Mouse (Mus musculus): Measurements from ENCODE around the gene Gfpt1. TPM values are rescaled to one million over a fixed set of nuclear protein-coding genes. Genes with fewer than 3 reads are reported as not detected.
"Not testable (repeated sequence)": the region's sequence is repeated elsewhere in the genome, so short reads cannot be mapped to it uniquely, and the experiment has no call there.

The Gfpt1 gene
- polyA plus RNA-seq, 1 experiment from 2014 or later: 23.4 TPM

DNA sequence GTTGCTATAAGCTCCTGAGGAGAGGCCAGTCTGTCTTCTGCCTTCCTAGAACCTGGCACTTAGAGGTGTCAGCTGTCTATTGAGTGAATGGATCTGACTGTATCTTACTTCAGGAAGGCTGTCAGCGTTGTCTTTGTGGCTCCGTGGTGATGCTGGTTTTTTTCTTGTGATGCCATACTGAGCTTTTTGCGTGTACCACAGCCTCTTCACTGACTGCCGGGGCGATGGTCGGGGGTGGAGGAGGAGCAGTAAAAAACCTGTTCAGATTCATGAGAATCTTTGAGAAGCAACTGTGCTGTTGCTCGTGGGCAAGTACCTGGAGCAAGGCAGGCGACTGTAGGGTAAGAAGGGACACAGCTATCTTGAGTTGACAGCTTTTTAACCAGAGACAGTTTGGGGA is 23.8 kb upstream of the Gfpt1 start:
- ATAC-seq: no peak
- no peak overlapping the region for H3K27ac ChIP-seq
- H3K9ac ChIP-seq: no peak overlapping the region
- H3K9me3 ChIP-seq: no peaks in the 10 kb centered on the region
- H3K4me2 ChIP-seq (replicated peaks): no peak overlapping the region
- H3K4me1 ChIP-seq (replicated peaks): no peaks in the 10 kb centered on the region
- no peak overlapping the region for H3K4me3 ChIP-seq (replicated peaks)
- H3K36me3 ChIP-seq: peaks cover 29% of the 10 kb centered on the region
- 92% methylated on average over 8 of the region's 8 CpGs for WGBS
- H3K27me3 ChIP-seq (replicated peaks): no peaks in the 10 kb centered on the region

DNA sequence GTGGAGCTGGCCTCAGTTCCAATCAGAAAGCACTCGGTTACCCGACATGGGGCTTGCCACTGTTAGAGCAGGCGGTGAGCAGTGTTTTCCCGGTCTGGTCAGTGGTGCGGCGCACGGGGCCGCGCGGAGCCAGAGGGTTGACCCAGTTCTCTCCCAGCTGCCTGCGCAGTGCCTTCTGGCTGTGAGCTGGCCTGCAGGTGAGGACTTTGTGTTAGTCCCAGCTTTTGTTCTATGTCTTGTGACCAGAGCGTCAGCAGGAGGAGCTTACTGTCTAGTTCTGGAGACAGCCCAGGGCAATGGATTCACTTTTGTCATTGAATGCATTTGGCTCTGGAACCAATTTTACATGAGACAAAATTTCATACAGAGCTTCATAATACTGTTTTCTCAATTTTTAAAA is 20.9 kb upstream of the Gfpt1 start:
- ATAC-seq: no peak
- H3K36me3 ChIP-seq: peaks cover 35% of the 10 kb centered on the region

DNA sequence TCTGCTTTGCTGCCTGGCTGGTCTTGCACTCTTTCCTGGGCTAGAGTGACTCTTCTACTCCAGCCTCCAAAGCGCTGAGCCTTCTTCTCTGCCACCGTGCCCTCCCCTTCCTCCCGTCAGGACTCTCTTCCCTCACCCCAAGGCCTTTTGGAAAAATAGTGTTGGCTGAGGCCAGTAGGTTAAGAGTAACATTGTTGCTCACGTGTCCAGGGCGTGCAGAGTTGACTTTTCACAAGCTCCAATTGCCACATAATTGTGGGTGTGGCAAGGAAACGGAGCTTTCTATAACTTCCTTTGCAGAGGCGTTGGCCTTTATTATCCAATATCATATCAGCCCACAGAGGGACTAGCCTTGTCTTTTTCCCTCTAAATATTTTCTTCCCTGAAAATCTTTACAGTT is 15.7 kb upstream of the Gfpt1 start:
- Histone ChIP-seq H3K9ac (no peak overlapping the region), H3K4me1 (replicated peaks) (peaks cover 7% of the 10 kb centered on the region; the same call in 1 of the 2 replicates), H3K4me2 (replicated peaks) (no peak overlapping the region), H3K9me3 (no peaks in the 10 kb centered on the region), H3K36me3 (peaks cover 13% of the 10 kb centered on the region), H3K27me3 (replicated peaks) (no peaks in the 10 kb centered on the region), H3K27ac (0 out of 2 replicates have a peak overlapping the region, but pooled peaks have one; percentile 66), H3K4me3 (replicated peaks) (no peak overlapping the region)
- peak; percentile 58 for ATAC-seq
- WGBS: 59% methylated on average over 7 of the region's 7 CpGs

More for the DNA sequence above, 20.9 kb upstream of the Gfpt1 start:
- no peaks in the 10 kb centered on the region for H3K4me1 ChIP-seq (replicated peaks)
- no peaks in the 10 kb centered on the region for H3K27me3 ChIP-seq (replicated peaks)
- no peak overlapping the region for H3K4me3 ChIP-seq (replicated peaks)
- H3K27ac ChIP-seq: no peak overlapping the region
- no peak overlapping the region for H3K4me2 ChIP-seq (replicated peaks)
- 98% methylated on average over 12 of the region's 12 CpGs for WGBS
- H3K9ac ChIP-seq: no peak overlapping the region
- H3K9me3 ChIP-seq: no peaks in the 10 kb centered on the region

GRCm38 (mm10) chr6:87028881-87029280 is 13.8 kb upstream of the Gfpt1 start:
- Histone ChIP-seq H3K27ac (no peak overlapping the region), H3K4me1 (replicated peaks) (peaks cover 7% of the 10 kb centered on the region; the same call in 1 of the 2 replicates), H3K9me3 (no peaks in the 10 kb centered on the region), H3K27me3 (replicated peaks) (no peaks in the 10 kb centered on the region), H3K36me3 (peaks cover 11% of the 10 kb centered on the region), H3K9ac (0 out of 2 replicates have a peak overlapping the region, but pooled peaks have one; percentile 30), H3K4me2 (replicated peaks) (no peak overlapping the region), H3K4me3 (replicated peaks) (no peak overlapping the region)
- ATAC-seq: no peak

GRCm38 (mm10) chr6:87031310-87031709 is 11.3 kb upstream of the Gfpt1 start:
- H3K36me3 ChIP-seq; H3K4me1 ChIP-seq (replicated peaks); H3K4me2 ChIP-seq (replicated peaks); H3K9ac ChIP-seq; H3K27me3 ChIP-seq (replicated peaks); H3K9me3 ChIP-seq; H3K27ac ChIP-seq; H3K4me3 ChIP-seq (replicated peaks): not testable (repeated sequence)
- 55% methylated on average over 7 of the region's 7 CpGs for WGBS
- ATAC-seq: peak; percentile 73

DNA sequence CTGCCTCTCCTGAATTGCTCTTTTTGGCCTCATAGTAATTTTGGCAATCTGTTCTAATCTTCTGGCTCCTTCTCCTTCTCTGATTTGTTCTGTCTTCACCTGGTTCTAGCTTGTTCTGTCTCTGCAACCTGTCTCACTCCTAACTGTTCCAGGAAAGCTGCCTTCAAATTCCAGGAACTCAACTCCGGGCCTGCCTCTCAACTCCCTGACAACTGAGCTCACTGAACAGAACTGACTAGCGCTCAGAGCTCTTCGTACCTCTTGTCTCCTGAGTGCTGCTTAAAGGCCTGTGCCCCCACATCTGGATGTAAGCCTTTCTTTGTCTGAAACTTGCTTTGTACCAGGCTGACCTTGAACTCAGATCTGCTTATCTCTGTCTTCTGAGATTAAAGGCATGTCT is 10.2 kb upstream of the Gfpt1 start:
- no peaks in the 10 kb centered on the region for H3K9me3 ChIP-seq
- H3K27me3 ChIP-seq (replicated peaks): no peaks in the 10 kb centered on the region
- H3K36me3 ChIP-seq: no peaks in the 10 kb centered on the region
- H3K27ac ChIP-seq: no peak overlapping the region
- no peak overlapping the region for H3K4me3 ChIP-seq (replicated peaks)
- H3K9ac ChIP-seq: no peak overlapping the region
- ATAC-seq: no peak
- peaks cover 9% of the 10 kb centered on the region; the same call in 1 of the 2 replicates for H3K4me1 ChIP-seq (replicated peaks)
- WGBS: 94% methylated on average over 3 of the region's 3 CpGs
- H3K4me2 ChIP-seq (replicated peaks): no peak overlapping the region

DNA sequence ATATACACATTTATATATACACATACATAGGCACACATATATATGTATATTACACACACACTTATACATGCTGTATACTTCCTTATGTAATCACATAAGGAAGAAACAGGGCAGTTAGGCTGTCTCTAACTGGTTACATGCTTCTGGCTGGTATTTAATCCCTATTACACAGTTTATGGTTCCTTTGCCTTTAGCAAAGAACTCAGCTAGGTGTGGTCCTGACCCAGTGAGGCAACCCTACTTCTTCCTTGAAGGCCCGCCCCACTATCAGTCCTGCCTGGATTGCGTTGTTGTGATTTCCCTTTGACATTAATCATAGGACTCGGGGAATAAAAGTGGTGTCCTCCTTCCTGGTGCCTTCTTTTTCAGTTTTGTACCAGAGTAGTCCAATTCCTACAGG is 8.3 kb upstream of the Gfpt1 start:
- Histone ChIP-seq H3K9ac (no peak overlapping the region), H3K27ac (peak overlapping the region; percentile 75), H3K9me3 (no peaks in the 10 kb centered on the region), H3K36me3 (no peaks in the 10 kb centered on the region), H3K4me1 (replicated peaks) (peaks cover 9% of the 10 kb centered on the region; the same call in 1 of the 2 replicates), H3K4me3 (replicated peaks) (no peak overlapping the region), H3K4me2 (replicated peaks) (no peak overlapping the region), H3K27me3 (replicated peaks) (no peaks in the 10 kb centered on the region)
- 61% methylated on average over 3 of the region's 3 CpGs for WGBS
- ATAC-seq: peak; percentile 74

DNA sequence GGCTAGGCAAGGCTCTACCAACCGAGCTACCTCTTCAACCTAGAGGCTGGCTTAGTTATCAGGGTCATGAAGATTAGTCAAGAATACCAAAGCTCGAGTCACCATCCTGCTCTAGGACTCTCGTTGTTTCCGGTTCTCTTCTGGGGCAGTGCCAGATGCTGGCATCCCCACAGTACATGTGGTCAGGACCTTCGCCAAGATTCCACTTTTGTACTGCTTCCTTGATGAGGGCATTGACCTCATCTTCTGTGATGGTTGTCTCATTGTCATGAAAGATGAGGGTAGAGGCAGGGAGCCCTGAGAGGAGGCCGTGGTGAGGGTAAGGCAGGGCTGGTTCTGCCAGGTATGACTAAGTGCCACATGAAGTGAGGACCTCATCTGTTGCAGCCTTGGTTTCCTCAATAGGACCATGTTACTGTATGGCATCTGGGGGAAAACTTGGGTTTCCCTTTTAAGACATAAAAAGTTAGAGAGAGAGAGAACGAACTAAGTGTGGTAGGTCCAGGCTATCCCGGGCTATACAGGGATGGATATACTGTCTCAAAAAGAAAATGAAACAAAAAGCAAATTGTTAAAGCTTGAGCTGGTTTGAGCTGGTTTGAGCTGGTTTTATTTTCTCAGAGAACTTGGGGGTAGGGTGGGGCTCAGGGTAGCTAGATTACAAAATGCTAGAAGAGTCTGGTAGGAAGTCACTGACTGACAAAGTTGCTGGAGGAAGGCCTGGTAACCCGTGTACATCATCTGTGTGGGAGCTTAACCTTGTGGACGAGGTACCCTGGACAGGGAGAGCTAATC is 4.6 kb upstream of the Gfpt1 start:
- Histone ChIP-seq H3K4me1 (replicated peaks) (0 out of 2 replicates have a peak, but pooled peaks cover 6% of the 10 kb centered on the region), H3K9ac (no peak overlapping the region), H3K36me3 (no peaks in the 10 kb centered on the region), H3K4me3 (replicated peaks) (no peak overlapping the region), H3K27ac (no peak overlapping the region), H3K4me2 (replicated peaks) (no peak overlapping the region), H3K9me3 (no peaks in the 10 kb centered on the region), H3K27me3 (replicated peaks) (no peaks in the 10 kb centered on the region)
- WGBS: 85% methylated on average over 10 of the region's 10 CpGs
- ATAC-seq: no peak

GRCm38 (mm10) chr6:87039161-87039560 is 3.5 kb upstream of the Gfpt1 start:
- H3K36me3 ChIP-seq: no peaks in the 10 kb centered on the region
- H3K4me2 ChIP-seq (replicated peaks): no peak overlapping the region
- H3K9me3 ChIP-seq: no peaks in the 10 kb centered on the region
- H3K4me3 ChIP-seq (replicated peaks): no peak overlapping the region
- H3K9ac ChIP-seq: no peak overlapping the region
- 71% methylated on average over 8 of the region's 8 CpGs for WGBS
- no peak overlapping the region for H3K27ac ChIP-seq
- no peak for ATAC-seq
- H3K27me3 ChIP-seq (replicated peaks): no peaks in the 10 kb centered on the region
- peaks cover 12% of the 10 kb centered on the region for H3K4me1 ChIP-seq (replicated peaks)

DNA sequence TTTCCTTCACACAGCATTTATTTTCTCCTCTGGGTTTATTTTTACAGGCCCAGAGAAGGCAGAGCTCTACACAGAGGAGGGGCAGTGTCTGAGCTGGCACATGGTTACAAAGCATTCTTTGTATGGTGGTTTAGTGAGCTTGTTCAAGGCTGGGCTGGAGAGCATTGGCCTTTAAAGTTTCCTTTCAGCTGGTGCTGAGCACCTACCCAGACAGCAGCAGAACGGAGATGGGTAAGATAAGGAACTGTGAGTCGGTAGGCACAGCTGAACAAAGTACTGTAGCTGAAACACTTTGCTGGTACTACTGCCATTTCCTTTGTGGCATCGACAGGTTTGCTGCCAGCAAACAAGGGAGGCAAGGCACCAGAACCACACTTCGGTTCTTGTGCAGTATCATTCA is 1.7 kb upstream of the Gfpt1 start:
- no peak overlapping the region for H3K4me2 ChIP-seq (replicated peaks)
- no peak overlapping the region for H3K9ac ChIP-seq
- H3K27me3 ChIP-seq (replicated peaks): no peaks in the 10 kb centered on the region
- H3K27ac ChIP-seq: peak overlapping the region; percentile 62; the same call in 1 of the 2 replicates
- no peaks in the 10 kb centered on the region for H3K9me3 ChIP-seq
- H3K4me1 ChIP-seq (replicated peaks): peaks cover 12% of the 10 kb centered on the region
- 72% methylated on average over 4 of the region's 4 CpGs for WGBS
- no peak for ATAC-seq
- H3K36me3 ChIP-seq: no peaks in the 10 kb centered on the region
- H3K4me3 ChIP-seq (replicated peaks): no peak overlapping the region

DNA sequence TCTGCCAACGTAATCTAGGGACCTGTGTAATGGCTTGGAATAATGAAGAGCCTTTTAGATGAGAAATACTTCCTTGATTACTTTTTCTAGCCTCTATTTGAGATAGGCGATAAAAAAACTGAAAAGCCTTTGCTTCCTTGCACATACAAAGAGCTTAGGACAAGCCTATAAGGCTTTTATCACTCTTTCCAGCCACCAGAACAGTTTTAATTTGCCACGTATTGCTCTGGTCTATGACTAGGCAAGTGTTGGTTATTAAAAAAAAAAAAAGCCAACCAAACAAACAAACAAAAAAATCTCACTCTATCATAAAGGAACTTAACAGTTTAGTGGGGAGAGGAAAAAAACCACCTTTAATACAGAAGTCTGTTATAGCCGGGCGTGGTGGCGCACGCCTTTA is 1.2 kb upstream of the Gfpt1 start:
- Histone ChIP-seq H3K4me1 (replicated peaks) (peaks cover 12% of the 10 kb centered on the region), H3K9ac (no peak overlapping the region), H3K36me3 (no peaks in the 10 kb centered on the region), H3K4me3 (replicated peaks) (no peak overlapping the region), H3K4me2 (replicated peaks) (peak overlapping the region; percentile 85; the same call in 1 of the 2 replicates), H3K27ac (peak overlapping the region; percentile 100), H3K9me3 (no peaks in the 10 kb centered on the region), H3K27me3 (replicated peaks) (no peaks in the 10 kb centered on the region)
- WGBS: 89% methylated on average over 7 of the region's 7 CpGs
- no peak for ATAC-seq

GRCm38 (mm10) chr6:87042004-87042336 is 676 bp upstream of the Gfpt1 start:
- under 1% methylated on average over 11 of the region's 11 CpGs for WGBS
- Histone ChIP-seq H3K27ac (peak overlapping the region; percentile 100), H3K36me3 (no peaks in the 10 kb centered on the region), H3K27me3 (replicated peaks) (no peaks in the 10 kb centered on the region), H3K9me3 (no peaks in the 10 kb centered on the region), H3K4me1 (replicated peaks) (peaks cover 12% of the 10 kb centered on the region), H3K4me2 (replicated peaks) (peak overlapping the region; percentile 85), H3K4me3 (replicated peaks) (peak overlapping the region; percentile 97), H3K9ac (peak overlapping the region; percentile 97)
- no peak for ATAC-seq

DNA sequence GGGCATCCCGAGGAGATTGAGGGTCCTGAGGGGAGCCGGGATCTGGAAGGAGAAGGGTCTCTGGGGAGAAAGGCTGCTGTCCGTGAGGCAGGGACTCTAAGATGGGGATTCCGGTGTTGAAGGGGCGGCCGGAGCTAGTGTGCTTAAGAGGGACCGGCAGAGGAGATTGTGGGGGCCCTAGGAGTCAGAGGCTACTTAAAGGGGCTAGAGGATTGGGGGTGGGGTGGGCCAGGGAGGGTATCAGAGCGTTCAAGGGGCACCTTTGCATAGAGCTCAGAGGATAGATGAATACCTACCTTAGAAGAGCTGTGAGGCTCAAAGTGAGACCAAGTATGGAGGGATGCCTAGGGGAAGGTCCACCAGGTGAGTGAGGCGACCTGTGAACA is 478 bp downstream of the Gfpt1 start:
- Histone ChIP-seq H3K36me3 (no peaks in the 10 kb centered on the region), H3K4me3 (replicated peaks) (peak overlapping the region; percentile 97), H3K27me3 (replicated peaks) (no peaks in the 10 kb centered on the region), H3K4me2 (replicated peaks) (peak overlapping the region; percentile 64), H3K27ac (peak overlapping the region; percentile 100), H3K9ac (peak overlapping the region; percentile 97), H3K4me1 (replicated peaks) (peaks cover 12% of the 10 kb centered on the region), H3K9me3 (no peaks in the 10 kb centered on the region)
- ATAC-seq: peak; percentile 34
- under 1% methylated on average over 9 of the region's 9 CpGs for WGBS

Data from intestine, embryonic 15.5 days (tissue).